Mouse (Mus musculus) small intestine, adult 10 weeks (tissue): ENCODE results near the gene Rec114. TPM values are rescaled to one million over a fixed set of nuclear protein-coding genes. Genes with fewer than 3 reads are reported as not detected.

ENCODE experiments used
- polyA plus RNA-seq: library from polyadenylated mRNA; stranded (reverse); fragments of 350-450 nt; fragmentation: Illumina TruSeq; extraction: RNeasy Lipid Tissue Mini Kit (QIAGEN cat#74804); gene quantifications from one replicate; pipeline ENCODE4 v1.2.3, GENCODE M21; 2014; ENCODE audit warnings: low replicate concordance

Rec114 gene
- polyA plus RNA-seq = not detected

DNA sequence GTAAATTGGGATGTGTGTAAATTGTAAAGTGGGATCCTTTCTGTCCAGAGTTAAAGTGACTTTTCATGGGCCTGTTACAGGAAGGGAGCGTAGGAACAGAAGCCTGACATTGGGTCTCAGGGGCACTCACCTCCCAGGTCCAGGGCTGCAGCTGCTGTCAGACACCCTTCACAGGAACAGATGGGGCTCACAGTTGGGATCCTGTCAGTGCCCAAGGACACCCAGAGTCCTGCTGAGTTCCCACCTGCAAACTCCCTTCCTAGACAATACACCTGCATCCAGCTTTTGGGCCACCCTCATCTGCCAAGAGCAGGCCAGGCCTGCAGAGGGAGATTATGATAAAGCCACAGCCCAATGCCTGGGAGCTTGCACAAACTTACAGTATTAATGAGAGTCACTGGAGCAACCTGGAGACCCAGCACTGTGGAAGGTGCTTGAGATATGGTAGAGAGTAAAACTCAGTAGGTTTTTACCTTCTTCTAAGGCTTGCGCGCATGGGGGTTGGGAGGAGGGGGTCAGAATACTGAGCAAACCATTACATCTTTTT lies at the start of gene Rec114:
Gene Rec114 (minus strand): TSS at position 263 of the 547 bp plus-strand sequence.

Other genes starting within 250 kb of the Rec114 start
- 1.0 TPM for gene Cd276, start 188.5 kb downstream of the Rec114 start, polyA plus RNA-seq
- 777 TPM for gene Nptn, start 161.7 kb downstream of the Rec114 start, polyA plus RNA-seq
- gene Hcn4, start 79.4 kb upstream of the Rec114 start, polyA plus RNA-seq = 0.22 TPM